Mouse (Mus musculus): ENCODE results near the gene Prph2. TPM values are rescaled to one million over a fixed set of nuclear protein-coding genes. Genes with fewer than 3 reads are reported as not detected.

Prph2 gene
- polyA plus RNA-seq, 1 experiment from 2014 or later = not detected

GRCm38 (mm10) chr17:46915129-46915528 is 4.9 kb downstream of the Prph2 start:
- H3K4me2 ChIP-seq = no peak overlapping the region
- H3K4me3 ChIP-seq (ENCODE audit: low read depth, low read length) = no peak overlapping the region
- H3K36me3 ChIP-seq (ENCODE audit: control insufficient read depth, insufficient read depth, low read length) = no peaks in the 10 kb centered on the region
- DNase-seq (ENCODE audit: low spot score, missing footprints) = no peak
- H3K4me1 ChIP-seq (ENCODE audit: control insufficient read depth, insufficient read depth, low read length) = peaks cover 4% of the 10 kb centered on the region
- no peaks in the 10 kb centered on the region for H3K9me3 ChIP-seq (ENCODE audit: control insufficient read depth, low read length)
- 69% methylated on average over 3 of the region's 3 CpGs for WGBS
- no peak for ATAC-seq (ENCODE audit: low FRiP score)
- no peak overlapping the region for H3K9ac ChIP-seq (ENCODE audit: low read length)
- no peaks in the 10 kb centered on the region for H3K27me3 ChIP-seq (ENCODE audit: control insufficient read depth, insufficient read depth, low read length)
- no peak overlapping the region for H3K27ac ChIP-seq (ENCODE audit: low read depth, low read length)

GRCm38 (mm10) chr17:46918951-46919350 is 8.7 kb downstream of the Prph2 start:
- H3K36me3 ChIP-seq (ENCODE audit: control insufficient read depth, insufficient read depth, low read length) = no peaks in the 10 kb centered on the region
- ATAC-seq (ENCODE audit: low FRiP score) = no peak
- no peak overlapping the region for H3K27ac ChIP-seq (ENCODE audit: low read depth, low read length)
- no peak for DNase-seq (ENCODE audit: low spot score, missing footprints)
- 60% methylated on average over 4 of the region's 4 CpGs for WGBS
- no peak overlapping the region for H3K4me3 ChIP-seq (ENCODE audit: low read depth, low read length)
- H3K4me2 ChIP-seq = no peak overlapping the region
- H3K27me3 ChIP-seq (ENCODE audit: control insufficient read depth, insufficient read depth, low read length) = no peaks in the 10 kb centered on the region
- no peak overlapping the region for H3K9ac ChIP-seq (ENCODE audit: low read length)
- H3K9me3 ChIP-seq (ENCODE audit: control insufficient read depth, low read length) = no peaks in the 10 kb centered on the region
- H3K4me1 ChIP-seq (ENCODE audit: control insufficient read depth, insufficient read depth, low read length) = no peaks in the 10 kb centered on the region

- H3K27ac ChIP-seq (ENCODE audit: low read depth, low read length) = no peak overlapping the region
- ATAC-seq (ENCODE audit: low FRiP score) (no peak), DNase-seq (ENCODE audit: low spot score, missing footprints) (no peak)
Measured at GRCm38 (mm10) chr17:46920855-46921254, 10.6 kb downstream of the Prph2 start.

DNA sequence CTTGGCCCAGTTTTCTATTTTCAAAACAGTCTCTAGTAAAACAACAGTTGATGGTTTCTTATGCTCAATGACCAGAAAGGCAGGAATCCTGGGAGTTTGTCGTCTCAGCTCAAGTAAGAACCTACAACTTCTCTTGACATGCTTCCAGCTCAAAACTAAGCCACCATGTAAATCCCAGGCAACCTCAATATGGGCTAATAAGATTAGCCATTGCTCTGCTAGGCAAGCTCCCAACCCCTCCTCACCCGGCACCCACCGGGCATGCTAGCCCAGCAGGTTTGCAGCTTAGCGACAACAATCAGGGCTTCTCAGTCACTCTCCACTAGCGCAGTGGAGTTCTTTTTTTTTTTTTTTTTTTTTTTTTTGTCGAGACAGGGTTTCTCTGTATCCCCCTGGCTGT is 15.9 kb downstream of the Prph2 start:
- Histone ChIP-seq H3K9me3 (ENCODE audit: control insufficient read depth, low read length) (no peaks in the 10 kb centered on the region), H3K4me1 (ENCODE audit: control insufficient read depth, insufficient read depth, low read length) (no peaks in the 10 kb centered on the region), H3K9ac (ENCODE audit: low read length) (no peak overlapping the region), H3K4me2 (no peak overlapping the region), H3K4me3 (ENCODE audit: low read depth, low read length) (no peak overlapping the region), H3K27ac (ENCODE audit: low read depth, low read length) (no peak overlapping the region), H3K27me3 (ENCODE audit: control insufficient read depth, insufficient read depth, low read length) (no peaks in the 10 kb centered on the region), H3K36me3 (ENCODE audit: control insufficient read depth, insufficient read depth, low read length) (peaks cover 3% of the 10 kb centered on the region; the same call in 1 of the 2 replicates)
- ATAC-seq (ENCODE audit: low FRiP score) = no peak
- 25% methylated on average over 6 of the region's 6 CpGs for WGBS
- DNase-seq (ENCODE audit: low spot score, missing footprints) = no peak

More at GRCm38 (mm10) chr17:46920855-46921254, 10.6 kb downstream of the Prph2 start:
- Histone ChIP-seq H3K9me3 (ENCODE audit: control insufficient read depth, low read length) (no peaks in the 10 kb centered on the region), H3K27me3 (ENCODE audit: control insufficient read depth, insufficient read depth, low read length) (no peaks in the 10 kb centered on the region), H3K4me1 (ENCODE audit: control insufficient read depth, insufficient read depth, low read length) (no peaks in the 10 kb centered on the region), H3K4me3 (ENCODE audit: low read depth, low read length) (no peak overlapping the region), H3K4me2 (no peak overlapping the region), H3K9ac (ENCODE audit: low read length) (no peak overlapping the region), H3K36me3 (ENCODE audit: control insufficient read depth, insufficient read depth, low read length) (no peaks in the 10 kb centered on the region)
- 65% methylated on average over 6 of the region's 6 CpGs for WGBS

- no peaks in the 10 kb centered on the region for H3K4me1 ChIP-seq (ENCODE audit: control insufficient read depth, insufficient read depth, low read length)
- no peak for ATAC-seq (ENCODE audit: low FRiP score)
- H3K4me3 ChIP-seq (ENCODE audit: low read depth, low read length) = no peak overlapping the region
- no peak for DNase-seq (ENCODE audit: low spot score, missing footprints)
- H3K36me3 ChIP-seq (ENCODE audit: control insufficient read depth, insufficient read depth, low read length) = peaks cover 5% of the 10 kb centered on the region; the same call in 1 of the 2 replicates
- H3K27ac ChIP-seq (ENCODE audit: low read depth, low read length) = no peak overlapping the region
- H3K4me2 ChIP-seq = no peak overlapping the region
- H3K27me3 ChIP-seq (ENCODE audit: control insufficient read depth, insufficient read depth, low read length) = no peaks in the 10 kb centered on the region
- H3K9ac ChIP-seq (ENCODE audit: low read length) = no peak overlapping the region
- WGBS = 75% methylated on average over 3 of the region's 3 CpGs
- H3K9me3 ChIP-seq (ENCODE audit: control insufficient read depth, low read length) = no peaks in the 10 kb centered on the region
Measured at GRCm38 (mm10) chr17:46926941-46927340, 16.7 kb downstream of the Prph2 start.

- H3K4me3 ChIP-seq (ENCODE audit: low read depth, low read length) = no peak overlapping the region
- no peaks in the 10 kb centered on the region for H3K9me3 ChIP-seq (ENCODE audit: control insufficient read depth, low read length)
- WGBS = 92% methylated on average over 5 of the region's 5 CpGs
- H3K4me2 ChIP-seq = no peak overlapping the region
- ATAC-seq (ENCODE audit: low FRiP score) (no peak), DNase-seq (ENCODE audit: low spot score, missing footprints) (no peak)
- H3K27ac ChIP-seq (ENCODE audit: low read depth, low read length) = no peak overlapping the region
- no peaks in the 10 kb centered on the region for H3K27me3 ChIP-seq (ENCODE audit: control insufficient read depth, insufficient read depth, low read length)
- H3K4me1 ChIP-seq (ENCODE audit: control insufficient read depth, insufficient read depth, low read length) = no peaks in the 10 kb centered on the region
- H3K9ac ChIP-seq (ENCODE audit: low read length) = no peak overlapping the region
- H3K36me3 ChIP-seq (ENCODE audit: control insufficient read depth, insufficient read depth, low read length) = peaks cover 12% of the 10 kb centered on the region; the same call in 1 of the 2 replicates
Measured at GRCm38 (mm10) chr17:46927781-46928180, 17.5 kb downstream of the Prph2 start.

GRCm38 (mm10) chr17:46929277-46929676 is 19.0 kb downstream of the Prph2 start:
- Histone ChIP-seq H3K27ac (ENCODE audit: low read depth, low read length) (no peak overlapping the region), H3K36me3 (ENCODE audit: control insufficient read depth, insufficient read depth, low read length) (peaks cover 23% of the 10 kb centered on the region), H3K4me1 (ENCODE audit: control insufficient read depth, insufficient read depth, low read length) (no peaks in the 10 kb centered on the region), H3K4me3 (ENCODE audit: low read depth, low read length) (no peak overlapping the region), H3K4me2 (no peak overlapping the region), H3K27me3 (ENCODE audit: control insufficient read depth, insufficient read depth, low read length) (no peaks in the 10 kb centered on the region), H3K9me3 (ENCODE audit: control insufficient read depth, low read length) (no peaks in the 10 kb centered on the region), H3K9ac (ENCODE audit: low read length) (no peak overlapping the region)
- no peak for DNase-seq (ENCODE audit: low spot score, missing footprints)
- no peak for ATAC-seq (ENCODE audit: low FRiP score)
- 89% methylated on average over 12 of the region's 12 CpGs for WGBS

- WGBS = 93% methylated on average over 7 of the region's 7 CpGs
Measured at GRCm38 (mm10) chr17:46929897-46930296, 19.6 kb downstream of the Prph2 start.

GRCm38 (mm10) chr17:46932961-46933360 is 22.7 kb downstream of the Prph2 start:
- no peak for DNase-seq (ENCODE audit: low spot score, missing footprints)
- WGBS = 97% methylated on average over 5 of the region's 5 CpGs

More at GRCm38 (mm10) chr17:46929897-46930296, 19.6 kb downstream of the Prph2 start:
- ATAC-seq (ENCODE audit: low FRiP score) (no peak), DNase-seq (ENCODE audit: low spot score, missing footprints) (no peak)
- no peak overlapping the region for H3K27ac ChIP-seq (ENCODE audit: low read depth, low read length)
- no peaks in the 10 kb centered on the region for H3K4me1 ChIP-seq (ENCODE audit: control insufficient read depth, insufficient read depth, low read length)
- no peaks in the 10 kb centered on the region for H3K27me3 ChIP-seq (ENCODE audit: control insufficient read depth, insufficient read depth, low read length)
- peaks cover 25% of the 10 kb centered on the region for H3K36me3 ChIP-seq (ENCODE audit: control insufficient read depth, insufficient read depth, low read length)
- no peaks in the 10 kb centered on the region for H3K9me3 ChIP-seq (ENCODE audit: control insufficient read depth, low read length)
- H3K4me3 ChIP-seq (ENCODE audit: low read depth, low read length) = no peak overlapping the region
- H3K4me2 ChIP-seq = no peak overlapping the region
- H3K9ac ChIP-seq (ENCODE audit: low read length) = no peak overlapping the region

More at GRCm38 (mm10) chr17:46932961-46933360, 22.7 kb downstream of the Prph2 start:
- no peak for ATAC-seq (ENCODE audit: low FRiP score)
- no peak overlapping the region for H3K27ac ChIP-seq (ENCODE audit: low read depth, low read length)
- H3K4me1 ChIP-seq (ENCODE audit: control insufficient read depth, insufficient read depth, low read length) = no peaks in the 10 kb centered on the region
- no peak overlapping the region for H3K4me3 ChIP-seq (ENCODE audit: low read depth, low read length)
- H3K27me3 ChIP-seq (ENCODE audit: control insufficient read depth, insufficient read depth, low read length) = no peaks in the 10 kb centered on the region
- no peak overlapping the region for H3K4me2 ChIP-seq
- H3K9ac ChIP-seq (ENCODE audit: low read length) = no peak overlapping the region
- H3K36me3 ChIP-seq (ENCODE audit: control insufficient read depth, insufficient read depth, low read length) = peaks cover 44% of the 10 kb centered on the region
- H3K9me3 ChIP-seq (ENCODE audit: control insufficient read depth, low read length) = no peaks in the 10 kb centered on the region
